Mouse (Mus musculus) liver, embryonic 11.5 days (tissue): ENCODE measurements around the gene Acox3. TPM values are rescaled to one million over a fixed set of nuclear protein-coding genes. Genes with fewer than 3 reads are reported as not detected.
A peak's percentile ranks its signal among the peaks of the same experiment; 100 is the strongest.
"Not testable (repeated sequence)": the region's sequence is repeated elsewhere in the genome, so short reads cannot be mapped to it uniquely, and the experiment has no call there.

Experiments
- ATAC-seq: fragments of 200-750 bp; cut with Nextera tagmentation; replicated peaks from 2 replicates; pipeline ENCODE4 v1.8.0; 2017; ENCODE audit warnings: moderate number of reproducible peaks, mild to moderate bottlenecking, moderate TSS enrichment, moderate library complexity; ENCODE audit not compliant: low FRiP score
- DNase-seq: peaks from one replicate; pipeline ENCODE4 v3.0.0-alpha.2; 2017; ENCODE audit warnings: low spot score
- H3K27ac ChIP-seq: fragments of 300-500 bp; sonication (generic); 2 replicates; pipeline ENCODE4 v1.5.1; 2014; ENCODE audit warnings: mild to moderate bottlenecking, low read depth, low read length, control low read depth
- H3K27me3 ChIP-seq: fragments of 300-500 bp; sonication (generic); replicated peaks from 2 replicates; pipeline ENCODE4 v1.6.1; 2014; ENCODE audit warnings: low read length, mixed read lengths; ENCODE audit not compliant: control insufficient read depth, insufficient read depth
- H3K36me3 ChIP-seq: fragments of 300-500 bp; sonication (generic); 2 replicates; pipeline ENCODE4 v1.6.1; 2014; ENCODE audit warnings: mild to moderate bottlenecking, low read length, moderate library complexity, mixed read lengths; ENCODE audit not compliant: control insufficient read depth, insufficient read depth
- H3K4me1 ChIP-seq: fragments of 300-500 bp; sonication (generic); replicated peaks from 2 replicates; pipeline ENCODE4 v1.6.1; 2014; ENCODE audit warnings: low read length, mixed read lengths; ENCODE audit not compliant: control insufficient read depth, insufficient read depth
- H3K4me2 ChIP-seq: fragments of 300-500 bp; sonication (generic); 2 replicates; pipeline ENCODE4 v1.6.1; 2014; ENCODE audit warnings: mild to moderate bottlenecking, control low read depth, moderate library complexity
- H3K4me3 ChIP-seq: fragments of 300-500 bp; sonication (generic); 2 replicates; pipeline ENCODE4 v1.5.1; 2014; ENCODE audit warnings: low read depth, low read length, control low read depth
- H3K9ac ChIP-seq: fragments of 300-500 bp; sonication (generic); 2 replicates; pipeline ENCODE4 v1.6.1; 2014; ENCODE audit warnings: low read depth, low read length, control low read depth
- H3K9me3 ChIP-seq: fragments of 300-500 bp; sonication (generic); 2 replicates; pipeline ENCODE4 v1.6.1; 2016; ENCODE audit warnings: low read length, inconsistent platforms, mixed read lengths; ENCODE audit not compliant: control insufficient read depth
- WGBS: fragments of 180-500 bp; shearing (Covaris S2); extraction: QIAGEN DNeasy Blood & Tissue Kit; methylation state at CpG from one replicate; pipeline ENCODE4 v1.1.7; 2014; 5-methylcytosine and 5-hydroxymethylcytosine counted together
- polyA plus RNA-seq: library from polyadenylated mRNA; unstranded; fragments of >200 nt; fragmentation: Nextera tagmentation; extraction: Ambion mirVana; gene quantifications from 2 replicates; pipeline ENCODE4 v1.2.1, GENCODE M21; 2014

Gene Acox3
- polyA plus RNA-seq, 1 experiment from 2014 or later: 6.5 TPM

DNA sequence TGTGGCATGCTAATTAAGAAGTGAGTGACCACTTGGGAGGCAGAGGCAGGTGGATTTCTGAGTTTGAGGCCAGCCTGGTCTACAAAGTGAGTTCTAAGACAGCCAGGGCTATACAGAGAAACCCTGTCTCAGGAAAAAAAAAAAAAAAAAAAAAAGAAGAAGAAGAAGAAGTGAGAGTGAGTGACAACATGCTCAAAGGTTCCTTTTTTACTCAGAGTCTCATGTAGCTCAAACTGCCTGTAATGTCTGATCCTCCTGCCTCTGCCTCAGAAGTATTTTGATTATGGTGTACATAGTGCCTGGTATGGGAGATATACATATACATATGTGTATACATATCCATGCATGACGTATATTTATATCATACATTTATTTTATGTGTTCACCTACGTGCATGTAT, 1.4 kb downstream of the Acox3 start:
- ATAC-seq: not testable (repeated sequence)
- 80% methylated on average over 2 of the region's 2 CpGs for WGBS

DNA sequence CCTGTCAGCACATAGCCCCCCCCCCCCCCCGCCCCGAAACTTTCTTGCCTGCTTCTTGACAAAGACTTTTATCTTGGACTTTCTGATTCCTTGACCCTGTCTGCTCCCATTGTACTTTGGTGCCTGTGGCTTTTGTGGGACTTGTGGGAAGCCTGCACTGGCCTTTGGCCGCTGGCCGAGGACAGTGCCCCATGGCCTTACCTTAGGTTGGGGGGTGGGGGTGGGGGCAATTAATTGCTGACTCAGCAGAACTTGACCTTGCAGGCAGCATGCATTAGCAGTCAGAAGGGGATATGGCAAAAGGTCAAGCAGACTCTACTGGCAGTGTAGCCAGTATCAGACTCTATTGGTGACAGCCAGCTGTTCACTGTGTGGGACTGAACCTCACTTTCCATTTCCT, 8.7 kb downstream of the Acox3 start:
- WGBS: 82% methylated on average over 4 of the region's 4 CpGs
- Histone ChIP-seq H3K4me1 (no peaks in the 10 kb centered on the region), H3K27me3 (no peaks in the 10 kb centered on the region), H3K4me2 (no peak overlapping the region), H3K36me3 (peaks cover 15% of the 10 kb centered on the region; the same call in 1 of the 2 replicates), H3K9ac (no peak overlapping the region), H3K9me3 (no peaks in the 10 kb centered on the region; the same call in 1 of the 2 replicates), H3K27ac (no peak overlapping the region), H3K4me3 (no peak overlapping the region)
- ATAC-seq (no peak), DNase-seq (no peak)

More for the DNA sequence above, 1.4 kb downstream of the Acox3 start:
- not testable (repeated sequence) for H3K36me3 ChIP-seq, H3K4me1 ChIP-seq, H3K27ac ChIP-seq, H3K9ac ChIP-seq, DNase-seq, H3K27me3 ChIP-seq, H3K4me3 ChIP-seq, H3K9me3 ChIP-seq, H3K4me2 ChIP-seq

DNA sequence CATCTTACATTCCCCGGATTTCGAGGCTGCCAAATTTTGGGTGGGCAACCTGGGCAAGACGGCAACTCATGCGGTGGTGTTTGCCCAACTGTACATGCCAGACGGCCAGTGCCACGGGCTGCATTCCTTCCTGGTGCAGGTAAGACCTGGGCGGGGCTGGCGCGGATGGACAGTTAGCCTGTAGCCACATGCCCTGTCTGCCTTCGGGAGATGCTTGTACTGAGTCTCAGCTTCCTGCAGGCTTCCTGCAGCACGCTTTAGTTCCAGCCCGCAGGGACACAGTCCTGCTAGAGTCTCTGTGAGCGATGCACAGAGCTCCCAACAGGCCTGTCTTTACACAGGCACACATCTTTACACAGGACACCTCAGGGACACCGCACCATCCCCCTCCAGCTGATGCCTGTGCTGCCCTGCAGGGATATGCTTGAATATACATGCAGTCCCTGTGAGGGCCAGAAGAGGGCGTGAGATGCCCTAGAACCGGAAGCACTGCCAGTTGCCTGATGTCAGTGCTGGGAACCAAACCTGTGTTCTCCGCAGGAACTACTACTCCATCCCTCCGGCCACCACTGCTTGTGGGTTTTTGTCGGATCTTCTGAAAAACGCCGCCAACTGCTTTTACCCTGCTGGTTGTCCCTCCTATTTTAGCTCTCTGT, 9.4 kb downstream of the Acox3 start:
- Histone ChIP-seq H3K9me3 (no peaks in the 10 kb centered on the region; the same call in 1 of the 2 replicates), H3K4me3 (no peak overlapping the region), H3K4me1 (no peaks in the 10 kb centered on the region), H3K36me3 (peaks cover 15% of the 10 kb centered on the region; the same call in 1 of the 2 replicates), H3K27me3 (no peaks in the 10 kb centered on the region), H3K9ac (no peak overlapping the region), H3K27ac (no peak overlapping the region), H3K4me2 (no peak overlapping the region)
- ATAC-seq: no peak
- no peak for DNase-seq
- 82% methylated on average over 21 of the region's 21 CpGs for WGBS

DNA sequence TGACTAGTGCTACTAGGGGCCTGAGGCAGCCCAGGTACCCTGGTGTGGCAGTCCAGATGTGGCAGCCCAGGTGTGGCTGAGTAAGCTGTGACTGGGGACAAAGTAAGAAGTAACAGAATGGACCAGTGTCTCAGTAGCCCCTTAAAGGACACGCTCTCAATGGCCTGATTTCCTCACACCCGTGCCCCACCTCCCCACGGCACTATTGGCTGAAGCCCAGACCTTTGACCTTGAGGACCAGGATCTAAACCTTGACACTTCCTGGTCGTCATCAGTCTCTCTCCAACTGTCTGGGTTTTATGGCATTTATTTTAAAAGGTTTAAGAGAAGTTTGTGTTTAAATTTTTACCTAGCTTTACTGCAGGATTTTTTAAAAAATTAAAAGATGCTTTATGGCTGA, 10.0 kb downstream of the Acox3 start:
- no peaks in the 10 kb centered on the region for H3K4me1 ChIP-seq
- no peaks in the 10 kb centered on the region; the same call in 1 of the 2 replicates for H3K9me3 ChIP-seq
- no peak overlapping the region for H3K4me3 ChIP-seq
- 78% methylated on average over 4 of the region's 4 CpGs for WGBS
- H3K4me2 ChIP-seq: no peak overlapping the region
- no peak overlapping the region for H3K27ac ChIP-seq
- peaks cover 16% of the 10 kb centered on the region; the same call in 1 of the 2 replicates for H3K36me3 ChIP-seq
- no peak for DNase-seq
- ATAC-seq: no peak
- H3K9ac ChIP-seq: no peak overlapping the region
- H3K27me3 ChIP-seq: no peaks in the 10 kb centered on the region

DNA sequence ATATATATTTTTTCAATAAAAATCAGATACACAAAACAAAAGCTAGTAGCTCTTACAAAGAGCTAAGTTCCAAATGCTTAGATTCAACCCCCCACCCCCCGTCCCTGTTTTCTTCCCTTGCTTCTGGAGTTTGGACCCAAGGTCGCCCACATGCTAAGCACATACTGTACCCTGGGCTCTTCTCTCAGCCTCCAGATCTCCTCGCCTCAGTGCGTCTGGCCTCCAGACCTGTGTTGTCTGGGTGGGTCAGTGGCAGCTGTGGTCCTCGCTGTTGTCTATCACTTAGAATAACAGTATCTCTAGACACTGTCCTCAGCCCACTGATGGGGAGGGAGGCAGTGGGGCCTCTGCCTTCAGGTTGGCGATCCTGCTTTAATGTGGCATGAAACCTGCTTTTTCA, 10.4 kb downstream of the Acox3 start:
- ATAC-seq: no peak
- H3K4me2 ChIP-seq: no peak overlapping the region
- H3K9ac ChIP-seq: no peak overlapping the region
- peaks cover 20% of the 10 kb centered on the region; the same call in 1 of the 2 replicates for H3K36me3 ChIP-seq
- H3K9me3 ChIP-seq: no peaks in the 10 kb centered on the region; the same call in 1 of the 2 replicates
- DNase-seq: no peak
- H3K27ac ChIP-seq: no peak overlapping the region
- H3K4me3 ChIP-seq: no peak overlapping the region
- 86% methylated on average over 6 of the region's 6 CpGs for WGBS
- H3K4me1 ChIP-seq: no peaks in the 10 kb centered on the region
- H3K27me3 ChIP-seq: no peaks in the 10 kb centered on the region

DNA sequence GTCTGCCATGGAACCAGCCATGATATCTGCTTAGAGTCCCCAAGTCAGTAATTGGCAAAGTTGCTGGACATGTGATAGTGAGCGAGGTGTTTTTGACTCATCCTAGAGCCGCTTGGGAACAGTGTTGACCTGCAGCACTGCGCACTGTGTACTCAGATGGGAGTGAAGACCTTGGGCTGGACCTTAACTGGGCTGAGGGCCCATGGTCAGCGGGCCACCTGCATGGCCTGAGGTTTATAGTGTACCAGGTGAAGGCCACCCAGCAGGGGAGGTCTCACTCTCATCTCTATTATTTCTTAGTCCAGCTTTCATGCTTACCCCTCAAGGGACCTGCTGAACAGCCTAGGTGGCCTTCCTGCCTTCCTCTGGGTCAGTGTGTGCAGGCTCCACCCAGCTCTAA, 11.9 kb downstream of the Acox3 start:
- Histone ChIP-seq H3K4me1 (no peaks in the 10 kb centered on the region), H3K27ac (no peak overlapping the region), H3K4me3 (no peak overlapping the region), H3K36me3 (peaks cover 21% of the 10 kb centered on the region; the same call in 1 of the 2 replicates), H3K9ac (no peak overlapping the region), H3K4me2 (no peak overlapping the region), H3K27me3 (no peaks in the 10 kb centered on the region), H3K9me3 (no peaks in the 10 kb centered on the region; the same call in 1 of the 2 replicates)
- ATAC-seq: no peak
- no peak for DNase-seq
- 85% methylated on average over 4 of the region's 4 CpGs for WGBS

DNA sequence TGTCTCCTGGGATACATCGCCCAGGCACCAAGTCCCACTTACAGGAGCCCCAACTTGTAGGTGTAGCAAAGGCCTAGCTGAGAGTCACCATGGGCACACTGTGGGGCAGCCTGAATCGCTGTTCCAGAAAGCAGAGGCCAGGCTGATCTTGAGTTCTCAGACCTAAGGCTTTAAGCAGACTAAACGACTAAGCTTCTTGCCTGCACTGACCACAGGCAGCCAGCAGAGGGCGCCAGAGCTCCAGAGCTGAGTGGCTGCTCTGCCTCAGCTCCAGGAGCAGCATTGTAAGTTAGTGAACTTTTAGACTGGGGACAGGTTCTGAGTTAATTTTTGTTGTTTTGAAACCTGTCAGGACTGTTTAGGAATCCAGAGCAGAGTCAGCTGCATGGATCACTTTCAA, 12.9 kb downstream of the Acox3 start:
- Histone ChIP-seq H3K9ac (no peak overlapping the region), H3K4me1 (no peaks in the 10 kb centered on the region), H3K9me3 (no peaks in the 10 kb centered on the region; the same call in 1 of the 2 replicates), H3K27me3 (no peaks in the 10 kb centered on the region), H3K4me3 (no peak overlapping the region), H3K4me2 (no peak overlapping the region), H3K27ac (no peak overlapping the region), H3K36me3 (peaks cover 18% of the 10 kb centered on the region; the same call in 1 of the 2 replicates)
- WGBS: 21% methylated on average over 4 of the region's 4 CpGs
- DNase-seq (peak; percentile 75), ATAC-seq (no peak)

DNA sequence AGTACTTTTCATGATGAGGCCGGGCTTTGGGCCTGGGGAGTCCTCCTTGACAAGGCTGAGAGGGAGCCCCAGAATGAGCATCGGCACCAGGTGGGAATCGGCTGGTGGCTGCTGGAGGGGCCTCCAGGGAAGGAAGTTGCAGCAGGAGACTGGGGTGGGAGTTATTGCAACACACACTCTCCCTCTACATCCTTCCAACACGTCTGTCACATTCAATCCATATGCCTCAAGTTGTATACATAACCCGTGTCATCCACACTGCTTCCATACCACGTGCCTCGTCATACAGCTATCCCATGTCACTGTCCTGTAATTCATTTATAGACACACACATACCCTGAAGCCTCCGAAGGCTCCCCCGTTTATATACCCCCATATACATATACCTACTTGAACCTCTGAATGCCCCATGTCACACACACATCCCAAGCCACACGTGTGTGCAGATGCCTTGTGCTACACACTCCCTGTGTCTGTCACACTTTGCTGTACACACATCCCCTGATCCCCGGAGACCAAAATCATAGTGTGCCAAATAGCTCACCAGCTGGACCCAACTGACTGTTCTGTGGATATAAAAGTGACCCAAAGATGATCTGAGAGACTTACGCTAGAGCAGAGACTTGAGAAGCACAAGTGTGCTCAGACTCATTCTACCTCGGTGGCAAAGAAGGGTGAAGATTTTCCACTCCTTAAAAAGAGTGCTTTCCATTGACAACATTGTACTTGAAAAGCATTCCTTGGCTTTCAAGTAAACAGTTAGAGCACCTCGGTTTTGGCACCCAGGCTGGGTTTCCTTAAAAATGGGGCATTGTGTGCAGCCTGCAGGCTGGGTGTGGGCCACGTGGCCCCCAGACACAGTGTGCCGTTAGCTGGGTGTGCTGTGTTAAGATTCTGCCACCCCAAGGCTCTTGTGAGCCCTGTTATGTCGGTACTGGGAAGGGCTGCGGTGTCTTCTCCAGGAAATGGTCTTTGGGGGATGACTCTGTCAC, 13.6 kb downstream of the Acox3 start:
- Histone ChIP-seq H3K9ac (no peak overlapping the region), H3K36me3 (peaks cover 14% of the 10 kb centered on the region; the same call in 1 of the 2 replicates), H3K27ac (no peak overlapping the region), H3K4me1 (no peaks in the 10 kb centered on the region), H3K27me3 (no peaks in the 10 kb centered on the region), H3K9me3 (no peaks in the 10 kb centered on the region), H3K4me3 (no peak overlapping the region), H3K4me2 (no peak overlapping the region)
- ATAC-seq (no peak), DNase-seq (no peak)
- 80% methylated on average over 18 of the region's 18 CpGs for WGBS
